Mouse (Mus musculus): Measurements from ENCODE around the gene Dicer1.

- TF ChIP-seq USF1 (IDR thresholded peaks at IDR 0.05; ENCODE audit: low read depth, low read length) (no peak), MXI1 (IDR thresholded peaks at IDR 0.05; ENCODE audit: low read depth, low read length) (no peak), TBP (IDR thresholded peaks at IDR 0.05; ENCODE audit: low read depth, low read length) (no peak)
Observed at GRCm38 (mm10) chr12:104651269-104651668, 100.5 kb downstream of the Dicer1 start.

Data from MEL (cell line).